Comparison of ENCODE assay signal across 22 mouse cellular contexts in the genomic region with DNA sequence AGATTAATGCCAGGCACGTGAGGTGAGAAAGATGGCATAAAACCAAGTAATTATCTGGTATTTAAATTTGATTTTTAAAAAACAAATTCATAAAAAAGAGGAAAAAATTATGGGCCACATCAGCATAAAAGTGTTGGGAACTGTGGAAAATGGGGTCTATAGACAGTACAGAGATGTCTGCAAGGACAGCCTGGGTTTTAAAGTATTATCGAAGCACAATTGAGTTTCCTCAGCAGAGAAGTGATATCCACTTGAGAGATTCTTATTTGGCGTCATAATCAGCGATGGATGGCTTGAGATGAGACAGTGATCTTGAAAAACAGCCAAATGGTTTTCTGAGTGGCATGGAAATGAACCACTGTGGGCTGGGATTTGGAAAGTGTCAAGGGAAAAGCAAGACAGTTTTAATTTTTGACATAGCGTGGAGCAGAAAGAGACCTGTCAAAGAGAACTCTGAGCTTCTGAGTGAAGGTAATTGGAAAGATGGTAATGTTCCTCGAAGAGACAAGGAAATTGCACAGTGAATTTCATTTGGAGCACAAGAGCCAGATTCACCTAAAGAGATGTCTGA.
DNase-seq lines count a peak whose midpoint lies in the region; ATAC-seq and TF ChIP-seq lines count a peak whose summit lies in the region.
"Had no signal": no experiment of that assay in that cellular context is flagged by ENCODE, and none has a peak within 500 bp of the region (broad histone marks: within the 10 kb centered on the region; RNA-seq: fewer than 3 reads in every experiment).

No protein-coding gene starts in this region.

- no peak for TF ChIP-seq POLR2A in brain, embryonic 14.5 days (IDR thresholded peaks at IDR 0.05; ENCODE audit: borderline replicate concordance, extremely low read depth, insufficient read depth, insufficient read length, poor library complexity, severe bottlenecking)

- H3K4me1 ChIP-seq in forebrain, embryonic 16.5 days (replicated peaks; ENCODE audit: control insufficient read depth, insufficient read depth, low read length), result peaks cover 3% of the 10 kb centered on the region; the same call in 1 of the 2 replicates
- H3K4me1 ChIP-seq in forebrain, embryonic 11.5 days (replicated peaks; ENCODE audit: control insufficient read depth, insufficient read depth, low read length), result no peaks in the 10 kb centered on the region
- no peaks in the 10 kb centered on the region for H3K4me1 ChIP-seq in midbrain, embryonic 14.5 days (ENCODE audit: control insufficient read depth, insufficient read depth, low read length)
- no peaks in the 10 kb centered on the region for H3K4me1 ChIP-seq in midbrain, embryonic 11.5 days (ENCODE audit: control insufficient read depth, insufficient read depth, low read length)
- H3K4me1 ChIP-seq: embryonic facial prominence, embryonic 13.5 days; heart, embryonic 10.5 days; hindbrain, embryonic 10.5 days; intestine, embryonic 15.5 days had no signal

- no peaks in the 10 kb centered on the region for H3K27me3 ChIP-seq in forebrain, embryonic 16.5 days (replicated peaks; ENCODE audit: control insufficient read depth, insufficient read depth, low read length)
- no peaks in the 10 kb centered on the region for H3K27me3 ChIP-seq in forebrain, embryonic 11.5 days (ENCODE audit: control insufficient read depth, insufficient read depth, low read length)
- no peaks in the 10 kb centered on the region for H3K27me3 ChIP-seq in midbrain, embryonic 14.5 days (ENCODE audit: control insufficient read depth, insufficient read depth, low read length)
- H3K27me3 ChIP-seq in midbrain, embryonic 11.5 days (ENCODE audit: control insufficient read depth, insufficient read depth, low read length), result no peaks in the 10 kb centered on the region
- H3K27me3 ChIP-seq: embryonic facial prominence, embryonic 13.5 days; intestine, embryonic 15.5 days had no signal

- H3K9ac ChIP-seq in forebrain, embryonic 16.5 days (replicated peaks; ENCODE audit: low read depth, low read length), result no peak overlapping the region
- no peak overlapping the region for H3K9ac ChIP-seq in forebrain, embryonic 11.5 days (ENCODE audit: low read length)
- no peak overlapping the region for H3K9ac ChIP-seq in midbrain, embryonic 14.5 days (replicated peaks; ENCODE audit: low read length)
- no peak overlapping the region for H3K9ac ChIP-seq in midbrain, embryonic 11.5 days (ENCODE audit: low read length)
- H3K9ac ChIP-seq: embryonic facial prominence, embryonic 13.5 days; intestine, embryonic 15.5 days had no signal

- peaks cover 3% of the 10 kb centered on the region; the same call in 1 of the 2 replicates for H3K9me3 ChIP-seq in forebrain, embryonic 16.5 days (ENCODE audit: control insufficient read depth, low read length)
- H3K9me3 ChIP-seq in forebrain, embryonic 11.5 days (ENCODE audit: control insufficient read depth, low read length), result no peaks in the 10 kb centered on the region
- no peaks in the 10 kb centered on the region for H3K9me3 ChIP-seq in midbrain, embryonic 14.5 days (ENCODE audit: control insufficient read depth, low read length)
- H3K9me3 ChIP-seq in midbrain, embryonic 11.5 days (ENCODE audit: control insufficient read depth, low read length), result no peaks in the 10 kb centered on the region
- H3K9me3 ChIP-seq: G1E; heart, embryonic 10.5 days; hindbrain, embryonic 10.5 days; intestine, embryonic 15.5 days had no signal

- no peak overlapping the region for H3K27ac ChIP-seq in forebrain, embryonic 16.5 days (ENCODE audit: low read length)
- H3K27ac ChIP-seq in forebrain, embryonic 11.5 days (ENCODE audit: low read depth, low read length), result no peak overlapping the region
- H3K27ac ChIP-seq in midbrain, embryonic 14.5 days (replicated peaks; ENCODE audit: low read depth, low read length), result no peak overlapping the region
- H3K27ac ChIP-seq in midbrain, embryonic 11.5 days (ENCODE audit: low read depth, low read length), result no peak overlapping the region
- H3K27ac ChIP-seq: embryonic facial prominence, embryonic 13.5 days; heart, embryonic 10.5 days; hindbrain, embryonic 10.5 days; intestine, embryonic 15.5 days had no signal

- no peak overlapping the region for H3K4me3 ChIP-seq in forebrain, embryonic 16.5 days (replicated peaks; ENCODE audit: low read length)
- H3K4me3 ChIP-seq in forebrain, embryonic 11.5 days (ENCODE audit: low read depth, low read length), result no peak overlapping the region
- H3K4me3 ChIP-seq in midbrain, embryonic 14.5 days (replicated peaks; ENCODE audit: low read depth, low read length), result no peak overlapping the region
- no peak overlapping the region for H3K4me3 ChIP-seq in midbrain, embryonic 11.5 days (ENCODE audit: low read depth, low read length)
- H3K4me3 ChIP-seq: embryonic facial prominence, embryonic 13.5 days; heart, embryonic 10.5 days; hindbrain, embryonic 10.5 days; intestine, embryonic 15.5 days had no signal

- H3K36me3 ChIP-seq in forebrain, embryonic 16.5 days (ENCODE audit: control insufficient read depth, insufficient read depth), result no peaks in the 10 kb centered on the region
- no peaks in the 10 kb centered on the region for H3K36me3 ChIP-seq in forebrain, embryonic 11.5 days (ENCODE audit: control insufficient read depth, insufficient read depth, low read length)
- no peaks in the 10 kb centered on the region for H3K36me3 ChIP-seq in midbrain, embryonic 14.5 days (ENCODE audit: control insufficient read depth, insufficient read depth, low read length)
- H3K36me3 ChIP-seq in midbrain, embryonic 11.5 days (ENCODE audit: control insufficient read depth, insufficient read depth, low read length), result no peaks in the 10 kb centered on the region
- H3K36me3 ChIP-seq: embryonic facial prominence, embryonic 13.5 days; G1E; heart, embryonic 10.5 days; hindbrain, embryonic 10.5 days; intestine, embryonic 15.5 days had no signal

- ATAC-seq in forebrain, embryonic 16.5 days, result peak; percentile 64
- ATAC-seq in forebrain, embryonic 11.5 days (replicated peaks; ENCODE audit: low FRiP score), result no peak
- no peak for ATAC-seq in midbrain, embryonic 14.5 days (ENCODE audit: low FRiP score, low TSS enrichment)
- no peak for ATAC-seq in midbrain, embryonic 11.5 days (ENCODE audit: low FRiP score)
- ATAC-seq: CD4-positive, CD25-positive, alpha-beta regulatory T cell, adult 4 months; intestine, embryonic 15.5 days had no signal

- peak; percentile 24 for DNase-seq in adrenal gland, adult 2 months
- no peak for DNase-seq in adrenal gland, adult 8-10 months
- DNase-seq in forebrain, embryonic 11.5 days (ENCODE audit: low spot score), result no peak
- DNase-seq in midbrain, embryonic 14.5 days, result peak; percentile 25
- DNase-seq in midbrain, embryonic 11.5 days (ENCODE audit: low spot score, missing footprints), result no peak
- DNase-seq in brain, embryonic 14.5 days (ENCODE audit: low read depth), result peak; percentile 76
- DNase-seq: adrenal gland, postnatal 25 days; B cell, adult 2 months; cerebellum, adult 11 months; cerebellum, adult 9-10 months; cerebellum, postnatal 36 days; gastrocnemius, postnatal 10 days; heart, adult 18-20 months; heart, postnatal 10 days; kidney, adult 18-20 months had no signal

- TF ChIP-seq CTCF in brain, embryonic 14.5 days (IDR thresholded peaks at IDR 0.05; ENCODE audit: borderline replicate concordance, extremely low read depth, insufficient read depth, insufficient read length), result no peak

- WGBS in forebrain, embryonic 16.5 days, result 69% methylated on average over 6 of the region's 6 CpGs
- 88% methylated on average over 6 of the region's 6 CpGs for WGBS in forebrain, embryonic 11.5 days
- 73% methylated on average over 6 of the region's 6 CpGs for WGBS in midbrain, embryonic 14.5 days
- 89% methylated on average over 6 of the region's 6 CpGs for WGBS in midbrain, embryonic 11.5 days

- no peak overlapping the region for H3K4me2 ChIP-seq in forebrain, embryonic 16.5 days (ENCODE audit: low read length)
- H3K4me2 ChIP-seq in forebrain, embryonic 11.5 days (ENCODE audit: low read depth, low read length, severe bottlenecking), result no peak overlapping the region
- H3K4me2 ChIP-seq in midbrain, embryonic 14.5 days (ENCODE audit: low read length), result no peak overlapping the region
- no peak overlapping the region for H3K4me2 ChIP-seq in midbrain, embryonic 11.5 days
- H3K4me2 ChIP-seq: embryonic facial prominence, embryonic 13.5 days; intestine, embryonic 15.5 days had no signal

Comparison
In these comparisons a context has a peak if more than half of its experiments do, and no peak if none do; other contexts are left out.
1. DNase-seq: peak in adrenal gland, adult 2 months (single experiment), midbrain, embryonic 14.5 days (single experiment) and brain, embryonic 14.5 days (single experiment); none in adrenal gland, adult 8-10 months (single experiment), forebrain, embryonic 11.5 days (single experiment) and midbrain, embryonic 11.5 days (single experiment).